Mouse (Mus musculus): ENCODE measurements around the gene Gpc1.

- no peak for TF ChIP-seq GABPA (IDR thresholded peaks at IDR 0.05; ENCODE audit: insufficient replicate concordance, low read depth, low read length)
- TF ChIP-seq SIN3A (IDR thresholded peaks at IDR 0.05; ENCODE audit: low read length), result no peak
- TF ChIP-seq CHD2 (IDR thresholded peaks at IDR 0.05; ENCODE audit: low read length), result no peak
- TF ChIP-seq CTCF (conservative IDR thresholded peaks at IDR 0.05 in 1 of 2, IDR thresholded peaks at IDR 0.05 in 1 of 2; ENCODE audit: low read depth in 2 of 2, low read length in 2 of 2), result 0 out of 4 replicates have a peak, but pooled peaks of 1 of the 2 experiments have one; percentile 9
- TF ChIP-seq TCF12 (IDR thresholded peaks at IDR 0.05; ENCODE audit: low read depth, low read length), result no peak
- no peak for TF ChIP-seq MAX (IDR thresholded peaks at IDR 0.05; ENCODE audit: low read length)
- no peak for TF ChIP-seq IRF4 (IDR thresholded peaks at IDR 0.05; ENCODE audit: low read depth, low read length)
- no peak for TF ChIP-seq JUND (conservative IDR thresholded peaks at IDR 0.05; ENCODE audit: low read depth, low read length)
- no peak for TF ChIP-seq ZNF384 (IDR thresholded peaks at IDR 0.05; ENCODE audit: low read depth, low read length)
- TF ChIP-seq MAFK (IDR thresholded peaks at IDR 0.05; ENCODE audit: insufficient replicate concordance, low read length), result no peak
Measured at GRCm38 (mm10) chr1:92841427-92841826, 10.0 kb downstream of the Gpc1 start.

Measured in CH12.LX (cell line).